Mouse (Mus musculus) gastrocnemius, postnatal 36 days (tissue): ENCODE measurements at regions not wholly inside any gene's neighbourhood (a gene's known extent, or its start where the extent isn't known, plus 50 kb on each side); places are given as distances from the start of the nearest gene placed in this dataset.

Source experiments
- DNase-seq, 2 experiments: peaks; one replicate each; pipeline ENCODE4 v3.0.0; 2022
- intact Hi-C: fragments of 180-260 bp; cut with DNase I; formaldehyde crosslinking; loops from one replicate; pipeline ENCODE4 v1.15.1; 2025

DNA sequence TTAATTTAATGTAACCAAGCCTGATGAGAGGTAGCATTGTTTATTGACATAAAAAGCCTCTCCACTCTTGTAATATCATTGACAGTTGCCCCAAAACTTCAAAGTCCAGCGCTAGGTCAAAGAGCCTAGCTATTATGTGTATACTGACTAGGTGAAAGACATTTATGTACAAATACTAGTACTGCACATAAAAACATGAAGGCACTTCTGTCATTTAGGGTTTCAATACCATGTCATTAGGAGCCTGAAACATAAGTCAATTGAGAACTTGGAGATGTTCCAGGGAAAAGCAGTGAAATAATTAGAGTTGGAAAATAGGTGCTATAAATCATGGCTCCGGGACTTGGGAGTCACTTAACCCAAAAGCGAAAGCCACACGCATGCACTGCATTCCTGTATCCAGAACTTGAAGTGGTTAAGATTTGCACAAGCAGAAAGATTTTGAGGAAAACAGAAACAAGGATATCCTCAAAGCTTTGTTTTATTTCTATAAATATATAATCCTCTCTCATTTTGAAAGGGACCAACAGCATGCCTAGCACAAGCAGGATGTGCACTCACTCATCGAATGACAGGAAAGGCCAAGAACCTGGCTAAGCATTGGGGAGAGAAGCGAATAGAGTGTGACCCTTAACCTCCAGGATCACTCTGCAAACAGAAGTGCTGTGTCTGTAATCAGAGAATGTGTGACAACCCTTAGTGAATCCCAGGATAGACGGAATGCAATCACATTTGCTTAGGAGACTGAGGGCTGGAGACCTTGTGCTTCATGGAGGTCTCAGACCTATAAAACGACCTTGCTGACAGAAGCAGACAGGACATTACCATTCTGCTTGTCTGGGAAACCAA, 176.3 kb upstream of the Crim1 start:
- DNase-seq: no peak
- intact Hi-C loops: no loop called here

DNA sequence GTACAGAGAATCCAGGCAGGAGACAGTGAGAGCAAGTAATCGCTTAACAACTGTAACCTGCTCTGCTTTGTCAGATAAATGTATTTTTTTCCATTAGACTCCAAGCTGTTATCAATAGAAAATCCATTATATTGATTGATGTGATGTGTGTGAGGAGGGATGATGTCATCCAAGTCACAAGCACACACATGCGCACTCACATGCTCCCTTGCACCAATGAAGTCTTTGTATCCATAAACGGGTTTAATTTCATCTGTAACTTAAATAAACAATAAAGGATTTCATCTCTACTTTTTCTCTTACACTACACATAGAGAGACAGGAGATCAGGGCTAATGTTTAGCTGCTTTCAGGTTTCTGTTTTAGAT, 175.7 kb upstream of the Crim1 start:
- no peak for DNase-seq
- intact Hi-C loops: no loop called here

GRCm38 (mm10) chr17:78025294-78025693, 174.8 kb upstream of the Crim1 start:
- DNase-seq: no peak
- intact Hi-C loops: no loop called here

- intact Hi-C loops: no loop called here
- DNase-seq: no peak
Observed at GRCm38 (mm10) chr17:78035648-78036047, 164.4 kb upstream of the Crim1 start.

GRCm38 (mm10) chr17:78040338-78040737, 159.7 kb upstream of the Crim1 start:
- DNase-seq: no peak
- intact Hi-C loops: loop anchor here (10.0 kb wide), 1 partner anchor 414 kb away; no protein-coding TSS in a partner anchor

GRCm38 (mm10) chr17:78041204-78041603, 158.8 kb upstream of the Crim1 start:
- DNase-seq: no peak
- intact Hi-C loops: loop anchor here (10.0 kb wide), 1 partner anchor 414 kb away; no protein-coding TSS in a partner anchor

DNA sequence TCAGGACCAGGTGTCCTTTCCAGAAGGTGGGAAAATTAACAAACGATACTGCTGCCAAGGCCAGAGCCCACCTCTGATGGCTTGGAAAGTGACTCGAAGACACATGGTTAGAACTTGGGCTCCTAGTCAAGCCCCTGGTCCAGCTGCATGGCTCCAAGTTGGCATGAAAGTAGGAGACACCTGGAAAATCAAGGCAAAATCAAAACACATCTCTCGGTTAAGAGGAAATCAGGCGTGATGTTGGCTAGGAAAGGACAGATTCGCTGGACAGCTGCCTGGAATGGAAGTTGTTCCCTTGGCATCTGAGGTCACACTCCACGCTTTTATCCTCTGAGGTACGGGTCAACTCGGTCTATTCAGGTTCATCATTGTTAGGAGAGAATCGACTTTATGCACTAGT, 150.3 kb upstream of the Crim1 start:
- DNase-seq: no peak
- intact Hi-C loops: loop anchor here (10.0 kb wide), 1 partner anchor 405 kb away; no protein-coding TSS in a partner anchor

DNA sequence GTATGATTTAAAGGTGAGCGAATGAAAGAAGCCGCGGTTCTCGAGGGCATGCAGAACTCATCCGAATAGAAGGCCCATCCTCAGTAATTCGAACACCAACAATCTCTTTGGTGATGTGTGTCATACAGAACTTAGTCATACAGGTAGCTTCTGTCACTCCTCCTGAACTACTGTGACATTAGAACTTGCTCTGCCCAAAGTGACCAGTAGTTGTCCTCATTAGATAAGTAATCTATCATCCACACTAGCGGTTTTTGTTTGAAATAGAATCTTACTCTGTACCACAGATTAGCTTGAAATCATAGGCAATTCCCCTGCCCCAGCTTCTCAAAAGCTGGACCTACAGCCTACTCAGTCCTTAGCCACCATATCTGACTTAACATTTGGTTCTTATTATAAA, 149.8 kb upstream of the Crim1 start:
- no peak for DNase-seq
- intact Hi-C loops: no loop called here

DNA sequence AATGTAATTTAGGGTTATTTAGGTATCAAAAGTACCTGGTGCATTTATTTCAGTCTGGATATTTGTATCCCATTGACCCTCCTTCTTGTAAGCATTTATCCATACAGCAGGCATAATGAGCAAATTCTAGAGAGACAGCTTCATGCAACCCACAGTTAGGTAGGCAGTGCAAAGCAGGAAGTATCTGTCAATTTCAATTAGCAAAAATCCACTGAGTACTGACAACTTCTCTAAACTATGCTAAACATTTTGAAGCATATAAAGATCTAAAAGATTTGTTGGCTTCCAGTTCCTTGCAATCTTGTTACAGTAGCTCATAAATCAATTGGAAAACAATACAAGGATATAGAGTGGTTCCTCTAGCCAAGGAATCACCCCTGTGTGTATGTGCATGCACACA, 124.2 kb upstream of the Crim1 start:
- no peak for DNase-seq
- intact Hi-C loops: no loop called here

DNA sequence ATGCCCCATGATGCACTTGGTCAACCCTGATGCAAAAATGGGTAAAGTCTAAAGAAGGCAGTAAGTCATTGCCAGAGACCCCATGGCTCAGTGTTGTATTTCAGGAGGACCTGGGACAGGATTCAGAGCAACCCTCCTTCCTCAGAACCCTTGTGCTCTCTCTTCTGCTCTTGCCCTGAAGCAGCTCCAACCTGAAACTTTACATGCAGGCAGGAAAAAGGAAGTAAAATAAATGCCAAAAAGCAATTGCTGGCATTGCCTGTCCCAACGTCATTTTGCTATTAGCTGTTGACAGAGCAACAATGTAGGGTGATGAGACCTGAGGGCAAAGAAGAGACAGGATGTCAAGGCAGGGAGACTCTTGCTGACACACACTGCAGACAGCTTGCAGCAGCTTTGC, 121.7 kb upstream of the Crim1 start:
- intact Hi-C loops: no loop called here
- no peak for DNase-seq

- DNase-seq: no peak
- intact Hi-C loops: no loop called here
Observed at GRCm38 (mm10) chr17:78084419-78084818, 115.6 kb upstream of the Crim1 start.

DNA sequence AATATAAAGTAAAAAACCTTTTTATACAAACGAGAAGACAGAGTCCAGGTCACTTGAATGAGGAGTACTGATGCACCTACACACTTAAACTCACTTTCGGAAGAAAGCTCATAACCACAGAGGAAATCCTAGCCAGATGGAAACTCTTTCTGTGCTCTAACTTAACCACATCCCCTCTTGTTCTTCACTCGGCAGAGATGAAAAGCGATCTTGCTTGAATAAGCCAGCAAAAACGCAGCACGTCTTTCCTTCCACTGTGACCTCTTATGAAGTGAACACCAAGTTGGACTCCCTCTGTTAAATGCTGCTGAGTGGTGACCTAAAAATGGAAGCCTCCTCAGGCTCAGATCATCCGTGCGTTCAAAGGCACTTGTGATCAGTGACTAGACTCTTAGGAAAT, 113.1 kb upstream of the Crim1 start:
- intact Hi-C loops: no loop called here
- no peak for DNase-seq

DNA sequence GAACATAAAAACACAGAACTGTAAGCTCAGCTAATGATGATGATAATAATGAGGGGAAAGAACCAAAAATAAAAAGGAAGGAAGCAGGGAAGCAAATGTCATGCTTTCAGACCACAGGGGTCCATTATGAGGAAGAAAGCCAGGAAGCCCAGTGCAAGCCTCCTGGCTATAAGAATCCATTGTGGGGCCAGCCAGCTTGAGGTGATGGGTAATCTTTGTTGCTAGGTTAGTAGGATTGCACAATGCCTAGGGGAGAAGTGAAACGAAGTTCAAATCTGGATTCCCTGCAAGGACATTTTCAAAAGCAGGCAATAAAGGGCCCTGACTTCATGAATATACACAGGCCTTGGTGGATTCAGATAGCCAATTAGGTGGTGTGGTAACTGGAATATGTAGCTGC, 102.3 kb upstream of the Crim1 start:
- intact Hi-C loops: no loop called here
- no peak for DNase-seq

DNA sequence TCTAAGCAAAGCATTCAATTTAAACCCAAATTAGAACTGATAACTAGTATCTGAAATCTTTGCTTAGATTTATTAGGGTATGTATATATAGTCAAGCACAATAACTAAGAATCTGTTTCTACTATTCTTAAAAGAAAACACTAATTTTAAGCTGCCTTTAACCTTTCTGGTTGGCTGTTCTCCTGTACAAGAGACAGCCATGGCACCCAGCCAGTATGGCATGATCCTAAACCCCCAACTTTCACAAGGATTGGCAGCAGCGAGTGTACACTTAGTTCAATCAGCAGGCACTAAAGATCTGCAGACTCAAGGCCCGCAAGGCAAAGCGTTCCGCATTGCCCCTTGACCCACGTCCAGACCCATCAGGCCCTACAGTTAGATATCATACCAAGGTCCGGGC, 91.3 kb upstream of the Crim1 start:
- DNase-seq: no peak
- intact Hi-C loops: no loop called here

DNA sequence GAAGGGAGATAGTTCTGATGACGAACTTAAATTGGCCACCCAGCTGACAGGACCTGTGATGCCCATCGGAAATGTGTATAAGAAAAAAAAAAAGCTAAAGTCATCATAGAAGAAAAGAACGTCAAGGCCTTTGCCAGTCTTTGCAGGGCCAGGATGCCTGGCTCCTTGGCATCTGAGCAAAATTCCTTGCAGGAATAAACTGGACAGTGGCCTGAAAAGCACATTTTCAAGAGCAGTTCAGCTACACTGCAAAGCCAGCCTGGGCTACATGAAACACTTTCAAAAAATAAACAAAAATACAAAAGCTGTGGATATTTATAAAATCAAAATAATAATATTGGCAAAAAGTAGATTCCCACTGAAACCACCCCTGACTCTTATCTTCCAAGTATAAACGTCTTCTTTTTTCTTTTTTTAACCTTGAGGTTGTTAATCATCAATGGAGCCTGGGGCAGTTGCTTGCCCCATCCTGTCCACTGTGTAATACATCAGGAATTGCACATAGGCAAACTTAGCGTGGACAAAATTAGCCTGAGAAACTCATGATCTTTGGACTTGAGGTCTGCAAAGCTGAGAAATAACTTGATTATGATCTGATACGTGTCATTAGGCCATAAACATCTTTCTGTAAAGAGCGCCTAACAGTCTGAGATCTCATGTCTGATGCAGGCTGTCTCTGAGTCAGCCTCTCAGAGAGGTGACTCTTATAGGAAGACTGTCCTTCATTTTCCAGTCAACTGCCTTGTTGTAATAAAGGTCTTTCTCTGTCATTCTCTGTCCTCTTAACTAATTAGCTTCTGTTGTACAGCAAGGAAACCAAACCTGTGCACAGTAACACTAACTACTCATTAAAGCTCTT, 90.5 kb upstream of the Crim1 start:
- DNase-seq: no peak
- intact Hi-C loops: no loop called here

DNA sequence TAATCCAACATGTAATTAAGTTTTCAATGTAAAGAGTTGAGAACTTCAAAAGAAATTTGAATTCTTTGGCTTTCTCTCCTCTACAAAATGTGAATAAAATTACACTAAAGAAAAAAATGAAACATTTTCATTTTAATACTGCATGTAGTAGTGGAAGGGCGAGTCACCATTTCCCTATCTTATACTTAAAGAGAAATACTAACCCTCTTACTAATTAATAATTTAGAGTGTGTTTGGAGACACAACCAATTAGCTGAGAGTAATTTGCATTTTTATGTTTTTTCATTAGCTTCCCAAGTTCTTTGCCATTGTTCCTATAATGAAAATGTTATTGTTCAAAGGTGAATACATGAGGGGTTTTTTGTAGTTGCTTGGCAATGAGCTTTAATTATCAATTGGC, 67.9 kb upstream of the Crim1 start:
- intact Hi-C loops: no loop called here
- DNase-seq: no peak

DNA sequence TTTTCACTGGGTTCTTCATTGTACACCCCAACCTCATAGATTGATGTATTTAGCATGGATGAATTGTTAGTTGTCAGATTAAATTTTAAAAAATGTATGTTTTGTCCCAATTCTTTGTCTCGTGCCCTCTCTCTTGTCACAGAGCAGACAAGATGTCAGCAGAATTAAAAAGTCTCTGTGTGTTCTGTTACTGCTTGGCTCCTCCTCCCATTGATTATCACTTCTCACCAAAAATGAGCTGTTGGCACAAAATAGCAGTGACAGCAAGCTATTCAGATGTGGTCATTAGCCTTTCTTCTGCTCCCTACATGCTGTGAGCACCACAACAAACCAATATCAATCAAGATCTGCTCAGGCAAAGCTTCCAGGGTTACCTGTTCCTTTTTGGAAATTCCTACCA, 62.1 kb upstream of the Crim1 start:
- intact Hi-C loops: no loop called here
- DNase-seq: no peak

DNA sequence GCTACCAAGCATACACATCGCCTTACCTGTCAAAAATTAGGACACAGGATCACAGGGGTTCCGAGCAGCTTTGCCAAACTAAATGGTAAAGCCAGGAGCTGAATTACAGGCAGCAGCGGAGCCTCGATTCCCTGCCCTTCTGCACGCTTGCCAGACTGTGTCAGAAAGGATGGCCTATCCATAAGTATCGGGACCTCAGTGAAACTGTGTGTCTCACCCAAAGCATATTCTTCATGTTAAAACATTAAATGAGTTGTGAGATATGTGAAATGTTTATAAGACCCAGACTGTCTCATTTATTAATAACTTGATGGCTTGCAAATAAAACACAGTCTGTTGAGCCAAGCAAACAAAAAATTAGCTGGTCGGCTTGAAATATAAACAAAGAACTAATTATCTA, 59.4 kb upstream of the Crim1 start:
- DNase-seq: no peak
- intact Hi-C loops: no loop called here

- no peak for DNase-seq
- intact Hi-C loops: no loop called here
Observed at GRCm38 (mm10) chr17:78141136-78141535, 58.9 kb upstream of the Crim1 start.

DNA sequence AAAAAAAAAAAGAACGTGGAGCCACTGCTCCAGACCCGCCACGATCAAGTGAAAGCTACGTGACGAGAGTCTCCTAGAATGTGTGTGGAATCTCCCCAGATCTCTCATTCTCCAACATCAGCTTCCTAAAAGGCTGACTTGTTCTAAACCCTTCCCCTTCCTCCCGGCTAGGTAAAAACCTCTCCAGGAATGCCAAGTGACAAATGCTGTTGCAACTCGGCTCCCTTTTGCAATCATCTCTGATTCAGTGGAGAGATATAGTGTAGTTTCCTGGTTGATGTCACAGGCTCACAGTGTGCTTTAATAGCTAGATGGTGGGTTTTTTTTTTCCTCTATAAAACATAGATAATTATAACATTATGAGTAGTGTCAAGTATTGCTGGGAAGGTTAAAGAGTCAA, 57.6 kb upstream of the Crim1 start:
- no peak for DNase-seq
- intact Hi-C loops: no loop called here

DNA sequence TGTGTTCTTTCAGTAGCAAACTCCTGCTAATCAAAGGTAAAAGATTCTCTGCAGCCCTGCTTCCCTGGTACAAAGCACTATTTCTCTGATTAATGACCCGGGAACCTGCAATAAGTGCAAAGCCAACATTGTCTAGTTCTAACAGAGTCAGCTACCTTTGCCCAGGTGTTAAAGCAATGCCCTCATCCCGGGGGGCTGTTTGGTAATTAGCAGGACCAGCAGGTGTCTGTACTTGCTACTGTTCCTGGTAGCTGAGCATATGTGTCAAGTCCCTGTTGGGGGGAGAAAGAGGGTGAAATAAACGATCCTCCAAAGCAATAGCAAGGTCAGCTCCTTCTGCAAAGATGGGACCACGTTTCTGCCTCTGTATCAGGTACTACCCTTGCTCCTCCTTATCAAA, 54.7 kb upstream of the Crim1 start:
- no peak for DNase-seq
- intact Hi-C loops: no loop called here
